Mouse (Mus musculus): Measurements from ENCODE around the gene Tifab. TPM values are rescaled to one million over a fixed set of nuclear protein-coding genes. Genes with fewer than 3 reads are reported as not detected.

Tifab gene
- polyA plus RNA-seq, 1 experiment from 2014 or later = 0.87 TPM

DNA sequence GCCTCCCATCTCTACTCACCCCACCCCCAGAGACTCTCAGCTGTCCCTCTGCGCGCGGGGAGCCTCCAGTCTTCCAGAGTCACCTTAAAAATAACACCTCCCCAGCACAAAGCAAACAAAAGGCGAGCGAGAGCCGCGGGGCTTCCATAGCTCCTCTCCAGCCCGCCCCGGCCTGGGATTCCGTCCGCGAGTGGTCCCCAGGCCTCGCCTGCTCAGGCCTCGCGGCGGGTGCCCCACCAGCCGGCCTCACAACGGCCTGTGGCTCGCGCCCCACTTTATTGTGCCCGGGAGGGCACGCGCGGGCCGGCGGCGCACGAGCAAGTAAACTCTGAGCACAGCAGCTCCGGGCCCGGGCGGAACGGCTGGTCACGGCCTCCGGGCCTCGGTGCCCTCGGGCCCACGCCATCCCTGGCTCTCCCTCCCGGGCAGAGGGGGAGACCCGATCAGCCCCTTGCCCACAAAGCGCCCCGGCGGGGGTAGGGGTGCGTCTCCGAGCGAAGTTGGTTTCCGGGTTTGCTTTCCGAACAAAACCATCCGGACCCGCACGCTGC, 44.0 kb downstream of the Tifab start:
- ATAC-seq (replicated peaks) = peak; percentile 52
- H3K4me2 ChIP-seq (replicated peaks) = peak overlapping the region; percentile 80
- peak overlapping the region; percentile 99 for H3K4me3 ChIP-seq
- WGBS = under 1% methylated on average over 50 of the region's 50 CpGs
- peaks cover 25% of the 10 kb centered on the region for H3K4me1 ChIP-seq
- H3K9ac ChIP-seq (replicated peaks) = peak overlapping the region; percentile 96
- no peaks in the 10 kb centered on the region for H3K36me3 ChIP-seq
- H3K27ac ChIP-seq (replicated peaks) = peak overlapping the region; percentile 85
- H3K27me3 ChIP-seq = 0 out of 2 replicates have a peak, but pooled peaks cover 2% of the 10 kb centered on the region
- H3K9me3 ChIP-seq = no peaks in the 10 kb centered on the region

DNA sequence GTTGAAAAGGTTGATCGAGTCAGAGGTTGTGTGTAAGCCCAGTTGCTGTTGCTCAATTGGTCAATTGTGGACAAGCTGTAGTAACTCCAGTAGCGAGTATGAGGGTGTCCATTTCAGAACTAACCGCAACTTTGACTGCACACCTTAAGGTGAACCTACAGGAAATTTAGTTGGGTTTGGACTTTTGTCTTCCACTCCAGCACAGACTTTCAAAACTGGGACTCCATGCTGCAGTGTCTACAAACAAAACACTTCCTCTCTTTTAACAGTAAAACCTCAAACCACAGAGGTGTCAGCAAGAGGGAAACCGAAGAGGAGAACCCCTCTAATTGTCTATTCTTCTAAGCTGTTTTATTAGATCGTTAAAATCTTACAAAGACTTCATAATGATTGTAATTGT, 44.7 kb downstream of the Tifab start:
- Histone ChIP-seq H3K36me3 (no peaks in the 10 kb centered on the region), H3K27ac (replicated peaks) (no peak overlapping the region), H3K4me2 (replicated peaks) (peak overlapping the region; percentile 80), H3K4me1 (peaks cover 25% of the 10 kb centered on the region), H3K9me3 (no peaks in the 10 kb centered on the region), H3K4me3 (peak overlapping the region; percentile 99), H3K9ac (replicated peaks) (peak overlapping the region; percentile 96), H3K27me3 (0 out of 2 replicates have a peak, but pooled peaks cover 2% of the 10 kb centered on the region)
- no peak for ATAC-seq (replicated peaks)
- WGBS = 37% methylated on average over 5 of the region's 5 CpGs

DNA sequence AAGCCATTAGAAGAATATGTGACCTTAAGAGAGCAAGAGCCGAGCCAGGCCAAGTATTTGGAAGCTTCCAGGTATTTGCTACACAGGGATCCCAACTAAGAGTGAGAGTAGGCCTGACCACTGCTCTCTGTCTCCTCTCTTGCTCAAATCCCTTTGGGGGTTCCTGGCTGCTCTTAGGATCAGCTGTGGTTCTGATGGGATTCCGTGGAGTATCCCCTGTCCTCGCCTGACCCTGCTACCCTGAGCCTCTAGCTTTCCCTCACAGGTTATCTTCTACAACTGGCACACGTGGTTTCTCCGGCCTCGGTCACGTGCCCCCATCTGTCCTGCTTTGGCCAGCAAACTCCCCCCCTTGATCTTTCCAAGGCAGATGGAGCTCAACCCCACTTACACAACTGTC, 45.7 kb downstream of the Tifab start:
- H3K27me3 ChIP-seq = no peaks in the 10 kb centered on the region
- H3K4me2 ChIP-seq (replicated peaks) = no peak overlapping the region
- no peak for ATAC-seq (replicated peaks)
- H3K9ac ChIP-seq (replicated peaks) = no peak overlapping the region
- H3K27ac ChIP-seq (replicated peaks) = no peak overlapping the region
- WGBS = 86% methylated on average over 7 of the region's 7 CpGs
- H3K4me1 ChIP-seq = peaks cover 25% of the 10 kb centered on the region
- no peak overlapping the region for H3K4me3 ChIP-seq
- H3K36me3 ChIP-seq = peaks cover 5% of the 10 kb centered on the region
- no peaks in the 10 kb centered on the region for H3K9me3 ChIP-seq

DNA sequence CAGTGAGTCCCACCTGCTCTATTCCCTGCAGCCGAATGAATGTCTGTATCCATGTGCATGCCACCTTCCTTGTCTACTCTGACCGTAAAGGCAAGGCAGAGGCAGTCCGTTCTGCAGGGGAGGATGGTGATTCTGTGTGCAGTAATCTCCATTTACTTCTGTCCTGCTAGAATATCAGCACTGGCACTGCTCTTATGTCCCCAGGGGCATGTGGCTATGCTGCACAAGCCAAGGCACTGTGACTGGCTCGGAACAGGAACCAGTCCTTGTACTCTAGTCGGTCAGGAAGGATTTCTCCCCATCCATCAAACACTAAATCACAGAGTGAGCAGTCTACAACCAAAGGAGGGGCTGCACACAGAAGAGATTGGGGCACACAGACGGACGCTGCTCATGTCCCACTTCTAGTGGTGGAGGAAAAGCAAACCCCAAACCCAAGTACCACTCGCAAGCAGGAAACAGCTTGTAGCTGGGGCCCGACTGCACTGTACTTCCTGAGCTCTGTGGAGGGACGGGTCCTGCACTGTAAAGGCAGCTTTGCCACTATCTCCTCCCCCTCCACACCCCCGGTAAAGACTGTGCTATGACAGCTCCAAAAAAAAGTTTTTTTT, 46.3 kb downstream of the Tifab start:
- Histone ChIP-seq H3K36me3 (peaks cover 10% of the 10 kb centered on the region), H3K4me3 (no peak overlapping the region), H3K27me3 (no peaks in the 10 kb centered on the region), H3K4me2 (replicated peaks) (no peak overlapping the region), H3K4me1 (peaks cover 25% of the 10 kb centered on the region), H3K27ac (replicated peaks) (no peak overlapping the region), H3K9me3 (no peaks in the 10 kb centered on the region), H3K9ac (replicated peaks) (no peak overlapping the region)
- no peak for ATAC-seq (replicated peaks)
- 89% methylated on average over 11 of the region's 11 CpGs for WGBS

DNA sequence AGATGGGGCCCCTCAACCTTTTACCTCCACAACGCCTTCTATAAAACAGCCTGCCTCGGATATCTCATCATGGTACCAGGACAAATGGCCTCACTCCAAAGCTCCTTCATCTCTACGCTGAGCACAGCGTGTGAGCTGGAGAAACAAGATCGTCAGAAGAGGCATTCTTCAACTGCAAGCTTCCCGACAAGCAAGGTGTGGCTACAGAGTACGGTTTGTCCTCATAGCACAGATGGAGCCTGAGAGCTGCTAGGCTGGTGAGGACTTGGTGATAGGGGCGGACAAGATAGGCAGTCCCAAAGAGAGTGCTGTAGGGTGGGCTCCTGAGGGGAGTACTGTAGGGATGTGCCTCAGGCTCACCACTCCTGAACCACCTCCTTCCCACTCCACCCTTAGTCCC, 48.1 kb downstream of the Tifab start:
- Histone ChIP-seq H3K9ac (replicated peaks) (no peak overlapping the region), H3K9me3 (no peaks in the 10 kb centered on the region), H3K27me3 (no peaks in the 10 kb centered on the region), H3K4me1 (peaks cover 18% of the 10 kb centered on the region), H3K27ac (replicated peaks) (no peak overlapping the region), H3K4me2 (replicated peaks) (no peak overlapping the region), H3K4me3 (no peak overlapping the region), H3K36me3 (peaks cover 29% of the 10 kb centered on the region)
- ATAC-seq (replicated peaks) = no peak
- 93% methylated on average over 8 of the region's 8 CpGs for WGBS

DNA sequence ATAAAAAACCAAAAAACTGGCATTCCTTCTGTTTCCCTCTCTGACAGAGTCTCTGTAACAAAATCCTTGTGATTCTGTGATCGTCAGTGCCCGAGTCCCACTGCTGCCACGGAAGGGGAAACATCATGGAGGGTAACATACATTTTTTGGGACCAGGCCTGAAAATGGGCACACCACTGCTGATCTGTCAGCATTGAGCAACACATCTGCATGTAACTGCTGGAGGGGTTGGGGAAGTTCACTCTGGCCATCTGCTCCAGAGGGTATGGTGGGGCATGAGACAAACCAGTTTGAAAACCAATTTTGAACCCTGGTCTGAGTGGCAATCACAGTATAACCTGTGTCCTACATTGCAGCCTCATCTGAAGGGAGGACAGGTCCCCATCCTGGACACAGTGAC, 49.1 kb downstream of the Tifab start:
- Histone ChIP-seq H3K4me2 (replicated peaks) (no peak overlapping the region), H3K27ac (replicated peaks) (no peak overlapping the region), H3K4me1 (peaks cover 18% of the 10 kb centered on the region), H3K4me3 (no peak overlapping the region), H3K9me3 (no peaks in the 10 kb centered on the region), H3K9ac (replicated peaks) (no peak overlapping the region), H3K27me3 (no peaks in the 10 kb centered on the region), H3K36me3 (peaks cover 38% of the 10 kb centered on the region)
- 98% methylated on average over 3 of the region's 3 CpGs for WGBS
- no peak for ATAC-seq (replicated peaks)

DNA sequence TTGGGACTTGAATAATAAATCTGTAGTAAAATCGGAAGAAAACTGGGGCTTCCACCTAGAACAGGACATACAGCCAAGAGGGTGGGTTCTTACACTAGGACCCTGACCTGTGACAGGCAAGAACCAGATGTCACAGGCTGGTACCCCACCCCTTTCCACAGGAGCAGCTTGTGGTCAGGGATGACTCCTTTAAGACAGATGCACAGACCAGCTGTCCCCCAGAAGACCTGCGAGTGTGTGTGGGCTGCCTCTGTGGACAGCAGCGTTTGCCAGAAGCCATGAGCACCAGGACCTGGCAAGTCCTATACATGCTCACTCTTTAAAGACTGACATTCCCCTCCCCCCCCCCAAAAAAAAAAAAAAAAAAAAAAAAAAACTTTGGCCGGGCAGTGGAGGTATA, 49.7 kb downstream of the Tifab start:
- H3K4me1 ChIP-seq = peaks cover 13% of the 10 kb centered on the region
- no peak for ATAC-seq (replicated peaks)
- peaks cover 41% of the 10 kb centered on the region for H3K36me3 ChIP-seq
- H3K4me2 ChIP-seq (replicated peaks) = no peak overlapping the region
- no peak overlapping the region for H3K27ac ChIP-seq (replicated peaks)
- no peaks in the 10 kb centered on the region for H3K27me3 ChIP-seq
- 88% methylated on average over 4 of the region's 4 CpGs for WGBS
- no peaks in the 10 kb centered on the region for H3K9me3 ChIP-seq
- no peak overlapping the region for H3K9ac ChIP-seq (replicated peaks)
- H3K4me3 ChIP-seq = no peak overlapping the region

DNA sequence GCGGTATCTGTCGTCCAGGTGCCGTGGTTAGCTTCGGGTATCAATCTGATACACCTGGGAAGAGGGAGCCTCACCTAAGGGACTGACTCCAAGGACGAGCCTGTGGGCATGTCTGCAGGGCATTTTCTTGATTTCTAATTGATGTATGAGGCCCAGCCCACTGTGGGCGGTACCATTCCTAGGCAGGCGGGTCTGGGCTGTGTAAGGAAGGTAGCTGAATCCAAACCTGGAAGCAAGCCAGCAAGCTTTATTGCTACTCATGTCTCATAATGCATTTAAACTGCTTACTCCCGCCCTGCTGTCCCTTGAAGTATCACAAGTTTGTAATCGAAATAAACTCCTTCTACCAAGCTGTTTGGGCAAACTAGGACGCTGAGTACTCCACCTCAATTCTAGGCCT, 53.1 kb downstream of the Tifab start:
- Histone ChIP-seq H3K9me3 (no peaks in the 10 kb centered on the region), H3K27me3 (no peaks in the 10 kb centered on the region), H3K4me1 (no peaks in the 10 kb centered on the region), H3K27ac (replicated peaks) (no peak overlapping the region), H3K36me3 (peaks cover 62% of the 10 kb centered on the region), H3K9ac (replicated peaks) (no peak overlapping the region), H3K4me2 (replicated peaks) (no peak overlapping the region), H3K4me3 (no peak overlapping the region)
- no peak for ATAC-seq (replicated peaks)
- WGBS = 93% methylated on average over 10 of the region's 10 CpGs

Other genes with a start within 250 kb of the Tifab start
- gene H2afy, start 42.5 kb downstream of the Tifab start, polyA plus RNA-seq (2015; fragmentation: Nextera tagmentation; extraction: Ambion mirVana) = 424 and 456 TPM in 2 replicates
- gene Neurog1, start 73.3 kb upstream of the Tifab start, polyA plus RNA-seq (2015; fragmentation: Nextera tagmentation; extraction: Ambion mirVana) = 3.1 and 6.7 TPM in 2 replicates
- 14.2 and 15.2 TPM in 2 replicates for gene Cxcl14, start 117.7 kb upstream of the Tifab start, polyA plus RNA-seq (2015; fragmentation: Nextera tagmentation; extraction: Ambion mirVana)
- gene Gm3045, start 247.7 kb upstream of the Tifab start, polyA plus RNA-seq (2015; fragmentation: Nextera tagmentation; extraction: Ambion mirVana) = not detected in 2 replicates

Measured in forebrain, embryonic 15.5 days (tissue).